Mouse (Mus musculus): ENCODE data around the gene Lats2.

DNA sequence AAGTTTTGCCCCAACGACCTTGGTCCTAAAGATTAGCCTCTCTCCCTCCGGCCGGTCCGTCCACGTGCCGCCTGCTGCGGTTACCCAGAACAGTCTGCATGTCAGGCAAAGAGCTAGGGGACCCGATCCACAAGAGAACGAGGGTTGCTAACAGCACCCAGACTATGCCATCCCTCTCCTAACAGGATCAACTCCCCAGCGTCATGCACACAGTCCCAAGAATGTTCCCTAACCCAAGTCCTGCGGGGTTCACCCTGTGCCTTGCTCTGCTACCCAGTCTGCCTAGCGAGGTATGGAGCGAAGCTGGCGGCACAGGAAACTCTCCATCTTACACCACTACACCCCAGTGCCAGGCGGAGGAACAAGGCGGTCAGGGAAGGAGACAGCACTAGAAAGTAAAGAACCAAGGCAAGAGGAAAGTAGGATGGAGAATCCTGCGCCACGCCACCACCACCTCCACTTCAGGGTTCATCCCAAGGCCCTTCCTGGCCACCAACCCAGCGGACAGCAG is 93.8 kb downstream of the Lats2 start:
- TF ChIP-seq POLR2A (IDR thresholded peaks at IDR 0.05; ENCODE audit: low read depth, low read length) (no peak), CTCF (IDR thresholded peaks at IDR 0.05; ENCODE audit: extremely low read depth, insufficient read length, insufficient replicate concordance, low read depth, low read length) (no peak)
